Mouse (Mus musculus) forebrain, embryonic 14.5 days (tissue): Measurements from ENCODE around the gene Fam120c. TPM values are rescaled to one million over a fixed set of nuclear protein-coding genes. Genes with fewer than 3 reads are reported as not detected.
A peak's percentile ranks its signal among the peaks of the same experiment; 100 is the strongest.

ENCODE experiments used
- ATAC-seq: fragments of 200-750 bp; cut with Nextera tagmentation; 2 replicates; pipeline ENCODE4 v1.8.0; 2017; ENCODE audit warnings: mild to moderate bottlenecking, moderate library complexity
- DNase-seq: peaks from one replicate; pipeline ENCODE4 v3.0.0-alpha.2; 2015; ENCODE audit warnings: low spot score
- H3K27ac ChIP-seq: fragments of 300-500 bp; sonication (generic); 2 replicates; pipeline ENCODE4 v1.5.1; 2014; ENCODE audit warnings: low read depth, mild to moderate bottlenecking, control low read depth, low read length, moderate library complexity
- H3K27me3 ChIP-seq: fragments of 300-500 bp; sonication (generic); replicated peaks from 2 replicates; pipeline ENCODE4 v1.6.1; 2014; ENCODE audit warnings: low read length, control low read depth, mixed read lengths; ENCODE audit not compliant: control insufficient read depth, insufficient read depth
- H3K36me3 ChIP-seq: fragments of 300-500 bp; sonication (generic); 2 replicates; pipeline ENCODE4 v1.6.1; 2014; ENCODE audit warnings: low read length, control low read depth; ENCODE audit not compliant: control insufficient read depth, insufficient read depth
- H3K4me1 ChIP-seq: fragments of 300-500 bp; sonication (generic); 2 replicates; pipeline ENCODE4 v1.6.1; 2014; ENCODE audit warnings: antibody characterized with exemption, low read length, control low read depth; ENCODE audit not compliant: control insufficient read depth, insufficient read depth
- H3K4me2 ChIP-seq: fragments of 300-500 bp; sonication (generic); 2 replicates; pipeline ENCODE4 v1.6.1; 2014; ENCODE audit warnings: mild to moderate bottlenecking, control low read depth, low read length
- H3K4me3 ChIP-seq: fragments of 300-500 bp; sonication (generic); 2 replicates; pipeline ENCODE4 v1.5.1; 2014; ENCODE audit warnings: low read depth, low read length, control low read depth
- H3K9ac ChIP-seq: fragments of 300-500 bp; sonication (generic); 2 replicates; pipeline ENCODE4 v1.6.1; 2014; ENCODE audit warnings: mild to moderate bottlenecking, low read length, control low read depth, moderate library complexity
- H3K9me3 ChIP-seq: fragments of 300-500 bp; sonication (generic); replicated peaks from 2 replicates; pipeline ENCODE4 v1.6.1; 2016; ENCODE audit warnings: low read length, control low read depth, mixed read lengths; ENCODE audit not compliant: control insufficient read depth
- WGBS: fragments of 180-500 bp; shearing (Covaris S2); extraction: QIAGEN DNeasy Blood & Tissue Kit; methylation state at CpG from one replicate; pipeline ENCODE4 v1.1.7; 2014; 5-methylcytosine and 5-hydroxymethylcytosine counted together
- polyA plus RNA-seq: library from polyadenylated mRNA; unstranded; fragments of >200 nt; fragmentation: Nextera tagmentation; extraction: Ambion mirVana; gene quantifications from 2 replicates; pipeline ENCODE4 v1.2.1, GENCODE M21; 2014

Fam120c gene
- polyA plus RNA-seq, 1 experiment from 2014 or later = 5.0 TPM

DNA sequence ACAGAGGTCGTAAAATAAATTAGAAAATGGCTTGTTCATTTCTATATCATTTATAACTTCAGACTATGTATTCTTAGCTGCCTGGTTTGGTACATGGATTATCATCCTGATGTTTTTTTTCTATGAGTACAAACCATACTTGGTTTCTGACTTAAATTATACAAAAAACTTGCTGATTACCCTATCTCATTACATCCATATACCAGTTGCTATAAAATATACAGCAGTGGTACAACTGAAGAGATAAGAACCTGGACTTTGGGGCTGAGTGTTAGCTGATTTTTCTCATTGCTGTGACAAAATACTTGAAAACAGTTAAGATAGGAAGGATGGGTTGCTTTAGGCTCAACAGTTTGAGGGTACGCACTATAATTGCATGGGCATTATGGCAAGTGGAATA lies 169.7 kb downstream of the Fam120c start:
- no peak for ATAC-seq
- no peak overlapping the region for H3K9ac ChIP-seq
- H3K27ac ChIP-seq = no peak overlapping the region
- no peak overlapping the region for H3K4me3 ChIP-seq
- H3K4me1 ChIP-seq = no peaks in the 10 kb centered on the region
- no peaks in the 10 kb centered on the region for H3K36me3 ChIP-seq
- H3K9me3 ChIP-seq = no peaks in the 10 kb centered on the region
- DNase-seq = no peak
- no peaks in the 10 kb centered on the region for H3K27me3 ChIP-seq
- no peak overlapping the region for H3K4me2 ChIP-seq
- 92% methylated on average over 2 of the region's 2 CpGs for WGBS

DNA sequence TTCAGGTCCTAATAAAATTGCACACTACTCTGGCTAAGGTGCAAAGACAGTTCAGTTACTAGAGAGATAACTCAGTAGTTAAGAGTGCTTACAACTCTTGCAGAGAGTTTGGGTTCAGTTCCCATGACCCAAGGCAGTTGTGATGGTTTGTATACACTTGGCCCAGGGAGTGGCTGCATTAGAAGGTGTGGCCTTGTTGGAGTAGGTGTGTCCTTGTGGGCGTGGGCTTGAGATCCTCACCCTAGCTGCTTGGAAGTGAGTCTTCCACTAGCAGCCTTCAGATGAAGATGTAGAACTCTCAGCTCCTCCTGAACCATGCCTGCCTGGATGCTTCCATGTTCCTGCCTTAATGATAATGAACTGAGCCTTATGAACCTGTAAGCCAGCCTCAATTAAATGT lies 174.2 kb downstream of the Fam120c start:
- WGBS = 70% methylated on average over 1 of the region's 1 CpGs
- Histone ChIP-seq H3K4me1 (no peaks in the 10 kb centered on the region), H3K9me3 (no peaks in the 10 kb centered on the region), H3K4me3 (no peak overlapping the region), H3K27me3 (no peaks in the 10 kb centered on the region), H3K36me3 (no peaks in the 10 kb centered on the region), H3K4me2 (no peak overlapping the region), H3K9ac (no peak overlapping the region), H3K27ac (no peak overlapping the region)
- ATAC-seq (no peak), DNase-seq (no peak)

DNA sequence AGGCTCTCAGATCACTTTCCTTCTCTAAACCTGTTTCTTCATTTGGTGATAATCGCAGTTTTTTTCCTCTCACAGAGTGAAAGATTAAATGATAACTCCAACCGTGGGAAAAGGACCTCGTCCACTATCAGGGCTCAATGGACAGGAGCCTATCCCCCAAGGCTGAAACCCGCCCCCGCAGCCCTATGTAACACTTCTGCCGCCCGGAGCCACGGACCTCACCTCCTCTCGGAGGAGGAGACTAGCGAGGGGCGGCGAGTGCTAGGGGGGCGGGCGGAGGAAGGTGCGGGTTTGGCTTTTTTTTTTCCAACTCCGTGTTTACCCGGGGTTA lies 176.1 kb downstream of the Fam120c start:
- no peaks in the 10 kb centered on the region for H3K9me3 ChIP-seq
- H3K4me2 ChIP-seq = peak overlapping the region; percentile 37
- no peaks in the 10 kb centered on the region for H3K4me1 ChIP-seq
- peak overlapping the region; percentile 55 for H3K9ac ChIP-seq
- peak overlapping the region; percentile 49 for H3K4me3 ChIP-seq
- no peak for DNase-seq
- no peak for ATAC-seq
- 41% methylated on average over 17 of the region's 17 CpGs for WGBS
- H3K27ac ChIP-seq = peak overlapping the region; percentile 97
- H3K27me3 ChIP-seq = no peaks in the 10 kb centered on the region
- no peaks in the 10 kb centered on the region for H3K36me3 ChIP-seq

DNA sequence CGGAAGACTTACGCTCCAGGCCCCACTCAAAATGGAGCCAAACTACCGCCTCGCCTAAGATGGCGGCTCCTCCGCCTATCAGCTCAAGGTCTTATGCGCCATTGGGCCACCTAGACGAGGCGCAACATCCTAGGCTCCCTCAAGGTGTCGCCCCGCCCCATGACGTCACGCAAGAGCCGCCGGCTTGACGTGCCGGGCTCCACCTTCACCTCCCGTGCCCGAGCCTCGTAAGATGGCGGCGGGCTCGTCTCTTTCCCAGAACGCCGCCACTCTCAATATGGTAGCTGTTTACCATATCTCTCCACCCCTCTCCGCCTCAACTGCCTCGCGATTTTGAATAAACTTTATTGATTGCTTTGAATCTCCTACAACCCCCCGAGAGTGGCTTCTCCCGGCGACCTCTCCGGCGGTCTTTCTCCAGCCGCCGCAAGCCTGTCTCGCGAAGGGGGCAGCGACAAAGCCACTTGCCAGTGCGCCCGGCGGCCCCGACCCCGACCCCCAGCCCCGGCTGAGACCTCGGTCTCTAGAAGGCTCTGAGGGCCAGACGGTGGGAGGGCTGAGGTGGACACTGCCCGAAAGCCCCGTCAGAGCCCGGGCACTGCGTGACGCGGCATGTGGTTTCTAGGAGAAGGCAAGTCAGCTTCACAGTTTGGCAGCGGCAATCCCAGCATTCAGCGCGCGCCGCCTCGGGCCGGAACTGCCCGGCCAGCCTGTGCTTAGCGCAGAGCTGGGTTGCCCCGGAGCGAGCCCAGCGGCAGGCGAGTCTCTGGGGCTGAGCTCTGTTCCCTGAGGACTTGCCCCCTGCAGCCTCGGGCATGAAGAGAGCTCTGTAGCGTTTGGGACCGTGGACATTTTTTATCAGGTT lies 176.7 kb downstream of the Fam120c start, which contains the start of gene Phf8:
TSS of gene Phf8 (plus strand) at position 215 of the 865 bp plus-strand sequence.
- peak within 1 kb of the TSS; percentile 97 for H3K27ac ChIP-seq
- peak within 1 kb of the TSS; percentile 70 for H3K9ac ChIP-seq
- H3K4me1 ChIP-seq = no peaks in the 10 kb centered on the region
- ATAC-seq (peak; percentile 97), DNase-seq (peak; percentile 97)
- H3K27me3 ChIP-seq = no peaks in the 10 kb centered on the region
- 36% methylated on average over 68 of the region's 68 CpGs for WGBS
- peak within 1 kb of the TSS; percentile 59 for H3K4me2 ChIP-seq
- H3K36me3 ChIP-seq = no peaks in the 10 kb centered on the region
- no peaks in the 10 kb centered on the region for H3K9me3 ChIP-seq
- peak within 1 kb of the TSS; percentile 49 for H3K4me3 ChIP-seq

Other genes with a start within 250 kb of the Fam120c start
- 39.2 and 49.1 TPM in 2 replicates for gene Tsr2, start 247.6 kb upstream of the Fam120c start, polyA plus RNA-seq
- 18.8 and 26.4 TPM in 2 replicates for gene Wnk3, start 146.1 kb upstream of the Fam120c start, polyA plus RNA-seq
- gene Phf8, start 176.5 kb downstream of the Fam120c start, polyA plus RNA-seq = 20.2 and 20.9 TPM in 2 replicates